Mouse (Mus musculus): ENCODE results near the gene Bmx.

The Bmx gene

DNA sequence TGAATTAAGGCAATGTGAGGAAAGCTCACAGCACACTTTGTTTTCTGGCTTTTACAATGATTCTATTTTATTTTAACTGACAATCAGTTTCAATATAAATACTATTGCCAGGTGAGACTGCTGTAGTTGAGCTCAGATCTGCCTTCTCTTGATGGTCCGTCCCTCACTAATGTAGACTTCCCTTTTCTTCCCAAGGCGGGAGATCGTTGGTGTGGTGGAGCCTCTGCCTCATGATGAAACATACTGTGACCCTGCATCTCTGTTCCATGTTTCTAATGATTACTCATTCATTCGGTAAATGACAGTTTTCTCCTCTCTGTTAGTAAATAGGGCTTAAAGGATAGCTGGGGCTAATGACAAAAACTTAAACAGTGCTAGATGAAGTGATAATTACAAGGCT lies 84.1 kb downstream of the Bmx start:
- no peak for DNase-seq

DNA sequence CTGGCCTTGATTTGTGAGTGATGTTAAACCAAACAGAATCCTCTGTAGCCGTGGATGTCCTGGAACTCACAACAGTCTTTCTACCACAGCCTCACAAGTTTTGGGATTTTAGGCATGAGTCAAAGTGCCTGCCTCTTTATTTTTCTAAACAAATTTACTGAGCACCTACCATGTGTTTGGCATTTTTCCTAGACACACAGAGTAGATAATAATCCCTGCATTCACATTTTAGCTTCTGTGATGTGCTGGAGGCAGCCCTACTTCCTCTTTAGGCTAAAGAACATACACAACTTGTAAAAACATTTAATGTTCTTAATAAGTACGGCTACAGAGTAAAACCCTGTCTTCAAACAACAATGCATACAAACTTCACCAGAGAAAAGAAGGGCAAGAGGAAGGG lies 87.0 kb downstream of the Bmx start:
- DNase-seq = no peak

DNA sequence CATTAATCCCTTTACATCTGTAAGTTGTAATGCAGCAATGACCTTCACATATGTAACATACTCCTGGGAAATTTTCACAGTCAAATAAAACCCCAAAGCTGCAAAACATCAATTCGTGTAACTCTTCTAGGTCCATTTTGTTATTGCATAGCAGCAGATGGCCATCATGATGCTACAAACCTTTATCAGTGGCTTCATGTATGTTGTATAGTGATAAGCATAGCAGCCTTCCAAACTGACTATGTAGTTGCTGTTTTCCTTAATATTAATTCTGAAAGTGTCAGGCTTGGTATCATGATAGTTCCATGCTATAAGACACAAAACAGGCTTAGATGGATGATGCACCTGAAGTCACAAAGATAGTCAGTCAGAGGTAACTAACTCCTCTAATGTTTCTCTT lies 93.3 kb downstream of the Bmx start:
- DNase-seq = no peak

DNA sequence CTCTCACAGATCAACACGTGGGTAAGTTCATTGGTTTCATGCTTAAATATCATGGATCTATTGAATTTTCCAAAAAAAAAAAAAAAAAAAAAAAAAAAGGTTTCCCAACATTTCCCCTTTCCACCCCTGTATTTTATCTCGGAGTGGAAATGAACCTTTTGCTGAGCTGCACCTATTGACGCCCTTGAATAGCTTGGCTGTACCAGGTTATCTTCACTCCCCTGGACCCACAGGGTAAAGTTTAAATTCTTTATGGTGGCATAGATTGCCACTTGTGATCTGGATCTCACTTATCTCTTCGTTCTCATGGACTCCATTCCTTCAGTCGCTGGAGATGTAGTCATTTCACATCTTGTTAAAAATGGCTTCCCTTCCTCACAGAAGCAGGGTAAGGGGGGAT lies 103.4 kb downstream of the Bmx start:
- no peak for DNase-seq

- DNase-seq = no peak
Observed at GRCm38 (mm10) chrX:164153606-164154005, 104.4 kb downstream of the Bmx start.

- DNase-seq = no peak
Observed at GRCm38 (mm10) chrX:164152703-164153102, 105.3 kb downstream of the Bmx start.

- no peak for DNase-seq
Observed at GRCm38 (mm10) chrX:164145463-164146250, 112.3 kb downstream of the Bmx start.
